Mouse (Mus musculus): ENCODE measurements at regions not wholly inside any gene's neighbourhood (a gene's known extent, or its start where the extent isn't known, plus 50 kb on each side); places are given as distances from the start of the nearest gene placed in this dataset.

DNA sequence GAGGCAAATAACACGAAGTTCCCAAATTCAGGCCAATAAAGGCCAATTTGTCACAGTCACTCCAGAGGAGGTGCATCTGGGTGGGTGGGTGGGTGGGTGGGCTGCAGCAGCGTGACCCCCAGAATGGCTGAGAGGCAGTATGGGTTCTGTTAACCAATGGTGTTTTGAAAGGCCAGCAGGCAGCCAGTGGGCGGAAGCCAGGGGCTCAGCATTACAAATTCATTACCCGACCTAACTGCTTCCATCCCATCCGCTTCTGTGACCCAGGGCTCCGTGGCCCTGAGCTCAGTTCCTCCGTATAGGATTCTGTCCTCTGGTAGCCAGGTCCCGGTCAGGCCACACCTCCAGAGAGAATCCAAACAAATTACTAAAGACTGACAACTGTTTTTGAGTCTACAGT, 463.5 kb downstream of the Med13l start:
- TF ChIP-seq CTCF (conservative IDR thresholded peaks at IDR 0.05; ENCODE audit: low read length) (no peak), POU5F1 (IDR thresholded peaks at IDR 0.05; ENCODE audit: borderline replicate concordance, low read length) (no peak), NANOG (IDR thresholded peaks at IDR 0.05; ENCODE audit: borderline replicate concordance, low read length) (no peak)
